Mouse (Mus musculus) liver, embryonic 16.5 days (tissue): ENCODE measurements around the gene Aif1l. TPM values are rescaled to one million over a fixed set of nuclear protein-coding genes. Genes with fewer than 3 reads are reported as not detected.
"Not testable (repeated sequence)": the region's sequence is repeated elsewhere in the genome, so short reads cannot be mapped to it uniquely, and the experiment has no call there.

Experiments used
- ATAC-seq: fragments of 200-750 bp; cut with Nextera tagmentation; 2 replicates; pipeline ENCODE4 v1.8.0; 2017; ENCODE audit warnings: low read depth, mild to moderate bottlenecking, moderate number of reproducible peaks, moderate library complexity
- H3K27ac ChIP-seq: fragments of 300-500 bp; sonication (generic); 2 replicates; pipeline ENCODE4 v1.5.1; 2014; ENCODE audit warnings: mild to moderate bottlenecking, low read length
- H3K27me3 ChIP-seq: fragments of 300-500 bp; sonication (generic); 2 replicates; pipeline ENCODE4 v1.6.1; 2014; ENCODE audit warnings: low read depth, low read length, mixed read lengths; ENCODE audit not compliant: control insufficient read depth, insufficient read depth
- H3K36me3 ChIP-seq: fragments of 300-500 bp; sonication (generic); 2 replicates; pipeline ENCODE4 v1.6.1; 2014; ENCODE audit warnings: mild to moderate bottlenecking; ENCODE audit not compliant: control insufficient read depth, insufficient read depth
- H3K4me1 ChIP-seq: fragments of 300-500 bp; sonication (generic); 2 replicates; pipeline ENCODE4 v1.6.1; 2014; ENCODE audit warnings: low read depth, low read length, mixed read lengths; ENCODE audit not compliant: control insufficient read depth
- H3K4me2 ChIP-seq: fragments of 300-500 bp; sonication (generic); 2 replicates; pipeline ENCODE4 v1.6.1; 2014; ENCODE audit warnings: low read depth, low read length, mixed read lengths
- H3K4me3 ChIP-seq: fragments of 300-500 bp; sonication (generic); 2 replicates; pipeline ENCODE4 v1.5.1; 2014; ENCODE audit warnings: low read depth, mild to moderate bottlenecking, low read length
- H3K9ac ChIP-seq: fragments of 300-500 bp; sonication (generic); 2 replicates; pipeline ENCODE4 v1.6.1; 2014; ENCODE audit warnings: low read depth, low read length
- H3K9me3 ChIP-seq: fragments of 300-500 bp; sonication (generic); replicated peaks from 2 replicates; pipeline ENCODE4 v1.6.1; 2016; ENCODE audit warnings: low read length; ENCODE audit not compliant: control insufficient read depth
- WGBS: fragments of 180-500 bp; shearing (Covaris S2); extraction: QIAGEN DNeasy Blood & Tissue Kit; methylation state at CpG from one replicate; pipeline ENCODE4 v1.1.7; 2014; ENCODE audit not compliant: insufficient replicate concordance; 5-methylcytosine and 5-hydroxymethylcytosine counted together
- polyA plus RNA-seq: library from polyadenylated mRNA; unstranded; fragments of >200 nt; fragmentation: Nextera tagmentation; extraction: Ambion mirVana; gene quantifications from 2 replicates; pipeline ENCODE4 v1.2.1, GENCODE M21; 2015

Aif1l gene
- 1.2 and 1.5 TPM in 2 replicates for polyA plus RNA-seq

DNA sequence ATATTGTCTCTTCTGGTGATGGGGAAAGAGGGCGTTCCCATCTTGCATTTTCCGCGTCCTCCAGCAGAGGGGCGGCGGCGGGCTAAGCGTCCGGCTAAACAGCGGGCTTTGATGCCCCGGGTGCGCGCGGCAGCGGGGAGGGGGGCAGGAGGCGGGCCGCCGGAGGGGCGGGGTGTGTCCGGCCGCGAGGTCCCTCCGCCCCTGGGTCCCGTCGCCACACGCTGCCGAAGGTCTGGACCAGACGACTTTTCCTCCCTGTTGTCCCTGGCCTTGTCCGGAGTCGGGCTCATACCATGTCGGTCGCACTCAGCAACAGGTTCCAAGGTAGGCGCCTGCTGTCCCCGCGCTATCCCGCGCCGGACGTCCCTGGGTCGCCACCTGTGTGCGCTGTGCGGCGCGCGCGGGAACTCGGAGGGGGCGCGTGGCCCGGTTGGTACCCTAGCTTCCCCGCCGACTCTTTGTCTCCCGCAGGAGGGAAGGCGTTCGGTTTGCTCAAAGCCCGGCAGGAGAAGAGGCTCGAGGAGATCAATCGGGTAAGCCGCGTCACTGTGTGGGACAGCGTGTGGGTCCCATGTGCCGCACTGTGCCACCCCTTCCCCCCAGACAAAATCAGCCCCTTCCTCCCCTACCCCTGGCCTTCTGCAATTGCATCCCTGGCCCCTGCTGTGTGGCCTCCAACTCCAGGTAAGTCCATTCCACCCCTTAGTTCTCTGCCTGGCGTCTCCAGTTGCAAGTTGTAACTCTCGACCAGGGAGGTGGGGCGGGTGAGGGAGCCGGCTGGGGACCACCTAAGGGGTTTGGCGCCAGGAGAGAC, at the start of gene Aif1l:
Aif1l (plus strand) TSS at position 82 of the 814 bp plus-strand sequence.
- H3K9ac ChIP-seq = peak within 1 kb of the TSS; percentile 35; the same call in 1 of the 2 replicates
- H3K27me3 ChIP-seq = peaks cover 43% of the 10 kb centered on the region
- H3K27ac ChIP-seq = no peak within 1 kb of the TSS
- WGBS = under 1% methylated on average over 50 of the region's 66 CpGs
- H3K4me3 ChIP-seq = peak within 1 kb of the TSS; percentile 45
- no peaks in the 10 kb centered on the region for H3K36me3 ChIP-seq
- peak within 1 kb of the TSS; percentile 77 for H3K4me2 ChIP-seq
- no peak for ATAC-seq
- no peaks in the 10 kb centered on the region for H3K4me1 ChIP-seq
- no peaks in the 10 kb centered on the region for H3K9me3 ChIP-seq

DNA sequence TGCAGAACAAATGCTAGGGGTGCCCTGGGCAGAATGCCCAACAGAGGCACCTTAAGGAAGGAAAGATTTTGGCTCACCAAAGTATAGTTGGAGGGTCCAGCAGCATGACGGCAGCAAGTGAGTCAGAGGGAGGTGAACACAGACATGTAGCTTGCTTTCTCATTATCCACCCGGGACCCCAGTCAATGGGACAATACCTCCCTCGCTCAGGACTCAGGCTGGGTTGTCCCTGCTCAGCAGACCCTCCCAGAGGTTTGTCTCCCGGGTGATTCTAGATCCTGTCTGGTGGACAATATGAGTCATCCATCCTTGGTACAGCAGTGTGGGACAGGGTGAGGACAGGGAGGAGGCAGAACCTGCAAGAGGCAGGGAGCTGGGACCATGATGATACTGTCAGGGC, 49.0 kb upstream of the Aif1l start:
- 55% methylated on average over 4 of the region's 4 CpGs for WGBS
- no peaks in the 10 kb centered on the region for H3K27me3 ChIP-seq
- H3K27ac ChIP-seq = no peak overlapping the region
- no peak overlapping the region for H3K9ac ChIP-seq
- H3K36me3 ChIP-seq = no peaks in the 10 kb centered on the region
- H3K4me1 ChIP-seq = no peaks in the 10 kb centered on the region
- no peak for ATAC-seq
- no peak overlapping the region for H3K4me3 ChIP-seq
- H3K4me2 ChIP-seq = no peak overlapping the region
- H3K9me3 ChIP-seq = no peaks in the 10 kb centered on the region

DNA sequence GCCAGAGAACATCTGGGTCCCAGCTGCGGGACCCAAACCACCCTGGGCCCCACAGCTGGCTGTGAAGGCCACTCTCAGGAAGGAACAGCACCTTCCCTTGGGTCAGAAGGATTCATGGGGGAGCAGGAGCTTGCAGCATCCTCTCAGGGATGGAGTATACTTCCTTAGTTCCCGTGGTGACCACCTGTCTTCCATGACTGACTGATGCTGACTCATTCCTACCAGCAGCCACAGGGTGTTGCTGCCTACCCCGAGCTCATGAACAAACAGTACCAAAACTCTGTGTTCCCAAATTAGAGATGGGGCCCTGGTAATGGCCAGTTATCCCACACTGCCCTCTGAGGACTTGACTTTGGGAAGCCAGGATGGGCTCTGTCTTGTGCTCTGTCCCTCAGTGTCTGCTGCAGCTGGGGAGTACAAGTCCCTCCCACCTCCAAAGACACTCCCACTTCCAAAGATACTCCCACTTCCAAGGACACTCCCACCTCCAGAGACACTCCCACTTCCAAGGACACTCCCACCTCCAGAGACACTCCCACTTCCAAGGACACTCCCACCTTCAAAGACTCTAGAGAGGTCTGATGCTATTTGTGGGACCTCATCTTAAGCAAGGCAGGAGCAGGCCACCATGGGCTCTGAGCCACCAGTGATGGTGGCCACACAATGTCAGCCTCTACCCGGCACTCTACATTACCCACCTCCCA, 48.1 kb upstream of the Aif1l start:
- Histone ChIP-seq H3K36me3 (no peaks in the 10 kb centered on the region), H3K4me2 (no peak overlapping the region), H3K9ac (no peak overlapping the region), H3K27me3 (no peaks in the 10 kb centered on the region), H3K9me3 (no peaks in the 10 kb centered on the region), H3K4me3 (no peak overlapping the region), H3K27ac (no peak overlapping the region), H3K4me1 (no peaks in the 10 kb centered on the region)
- peak; percentile 41; the same call in 1 of the 2 replicates for ATAC-seq
- WGBS = 36% methylated on average over 4 of the region's 4 CpGs

DNA sequence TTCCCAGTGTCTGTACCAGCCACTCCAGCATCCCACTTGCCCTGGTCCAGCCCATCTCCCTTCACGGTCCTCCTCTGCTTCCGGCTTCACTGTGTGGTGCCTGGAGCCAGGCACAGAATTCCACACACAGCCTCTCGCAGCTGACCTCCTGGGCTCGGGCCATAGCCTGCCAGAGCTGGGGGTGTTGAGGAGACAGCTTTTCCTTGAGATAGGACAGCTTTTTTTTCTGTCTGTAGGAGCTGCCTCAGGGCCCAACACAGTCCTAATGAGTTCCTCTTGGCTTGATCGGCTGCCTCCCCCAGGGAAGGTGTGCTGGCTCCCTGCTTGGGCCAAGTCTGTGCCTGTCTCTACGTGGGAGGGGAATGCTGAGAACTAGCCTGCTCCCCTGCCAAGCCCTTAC, 45.9 kb upstream of the Aif1l start:
- H3K4me1 ChIP-seq = no peaks in the 10 kb centered on the region
- H3K9ac ChIP-seq = no peak overlapping the region
- ATAC-seq = no peak
- H3K4me2 ChIP-seq = no peak overlapping the region
- H3K27ac ChIP-seq = no peak overlapping the region
- no peak overlapping the region for H3K4me3 ChIP-seq
- no peaks in the 10 kb centered on the region for H3K36me3 ChIP-seq
- no peaks in the 10 kb centered on the region for H3K9me3 ChIP-seq
- 38% methylated on average over 6 of the region's 6 CpGs for whole genome bisulfite sequencing
- H3K27me3 ChIP-seq = no peaks in the 10 kb centered on the region

DNA sequence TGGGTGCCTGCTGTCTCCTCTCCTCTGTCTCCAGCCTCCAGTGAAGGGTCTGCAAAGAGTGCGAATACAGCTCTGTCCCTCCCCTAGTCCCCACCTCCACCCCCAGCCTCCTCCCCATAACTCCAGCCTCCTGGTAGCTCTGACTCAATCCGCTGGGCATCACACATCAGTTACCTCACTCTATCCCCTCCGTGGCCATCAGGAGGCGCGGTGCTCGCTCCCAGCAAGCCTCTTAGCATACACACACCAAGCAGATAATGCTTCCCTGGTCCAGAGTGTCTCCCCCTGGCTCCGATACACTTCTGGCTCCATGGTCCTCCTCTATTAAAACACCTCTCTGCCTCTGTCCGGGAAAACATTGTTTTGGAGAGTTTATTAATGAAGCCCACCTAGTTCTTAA, 45.3 kb upstream of the Aif1l start:
- 17% methylated on average over 8 of the region's 8 CpGs for WGBS
- no peaks in the 10 kb centered on the region for H3K4me1 ChIP-seq
- ATAC-seq = no peak
- no peaks in the 10 kb centered on the region for H3K27me3 ChIP-seq
- H3K27ac ChIP-seq = no peak overlapping the region
- no peak overlapping the region for H3K9ac ChIP-seq
- H3K36me3 ChIP-seq = no peaks in the 10 kb centered on the region
- no peak overlapping the region for H3K4me2 ChIP-seq
- H3K4me3 ChIP-seq = no peak overlapping the region
- no peaks in the 10 kb centered on the region for H3K9me3 ChIP-seq

DNA sequence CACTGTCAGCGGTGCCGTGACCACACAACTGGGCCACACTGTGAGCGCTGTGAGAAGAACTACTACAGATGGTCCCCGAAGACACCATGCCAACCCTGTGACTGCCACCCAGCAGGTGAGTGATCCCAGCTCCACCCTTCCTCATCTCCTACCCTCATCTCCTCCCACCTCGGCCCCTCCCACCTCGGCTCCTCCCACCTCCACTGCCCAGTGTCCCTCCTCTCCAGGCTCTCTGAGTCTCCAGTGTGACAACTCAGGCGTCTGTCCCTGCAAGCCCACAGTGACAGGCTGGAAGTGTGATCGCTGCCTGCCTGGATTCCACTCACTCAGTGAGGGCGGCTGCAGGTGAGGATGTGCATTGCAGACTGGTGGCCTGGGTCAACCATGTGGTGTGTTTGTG, 44.3 kb upstream of the Aif1l start:
- no peak overlapping the region for H3K27ac ChIP-seq
- no peak overlapping the region for H3K4me2 ChIP-seq
- WGBS = 43% methylated on average over 9 of the region's 9 CpGs
- H3K36me3 ChIP-seq = no peaks in the 10 kb centered on the region
- ATAC-seq = no peak
- no peaks in the 10 kb centered on the region for H3K4me1 ChIP-seq
- H3K9me3 ChIP-seq = no peaks in the 10 kb centered on the region
- no peak overlapping the region for H3K9ac ChIP-seq
- no peak overlapping the region for H3K4me3 ChIP-seq
- no peaks in the 10 kb centered on the region for H3K27me3 ChIP-seq

DNA sequence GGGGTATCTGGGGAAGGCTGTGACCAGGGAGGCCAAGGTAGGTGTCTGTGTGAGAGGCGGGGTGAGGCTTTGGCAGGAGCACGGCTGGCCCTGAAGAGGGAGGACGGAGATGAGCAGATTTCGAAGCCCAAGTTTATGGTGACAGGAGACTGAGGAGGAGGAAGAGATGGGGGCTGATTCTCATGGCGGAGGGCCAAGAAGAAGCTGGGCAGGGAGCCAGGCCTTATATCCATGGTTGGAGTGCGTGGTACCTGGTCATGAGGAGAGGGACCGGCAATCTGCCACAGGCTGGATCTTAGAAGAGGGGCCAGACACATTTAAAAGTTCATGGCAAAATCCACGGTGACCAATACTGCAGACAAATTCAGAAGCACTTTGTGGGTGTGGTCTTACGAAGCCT, 43.5 kb upstream of the Aif1l start:
- Histone ChIP-seq H3K4me1 (no peaks in the 10 kb centered on the region), H3K4me3 (no peak overlapping the region), H3K36me3 (no peaks in the 10 kb centered on the region), H3K9ac (no peak overlapping the region), H3K27ac (no peak overlapping the region), H3K9me3 (no peaks in the 10 kb centered on the region), H3K27me3 (no peaks in the 10 kb centered on the region), H3K4me2 (no peak overlapping the region)
- WGBS = 58% methylated on average over 9 of the region's 9 CpGs
- no peak for ATAC-seq

DNA sequence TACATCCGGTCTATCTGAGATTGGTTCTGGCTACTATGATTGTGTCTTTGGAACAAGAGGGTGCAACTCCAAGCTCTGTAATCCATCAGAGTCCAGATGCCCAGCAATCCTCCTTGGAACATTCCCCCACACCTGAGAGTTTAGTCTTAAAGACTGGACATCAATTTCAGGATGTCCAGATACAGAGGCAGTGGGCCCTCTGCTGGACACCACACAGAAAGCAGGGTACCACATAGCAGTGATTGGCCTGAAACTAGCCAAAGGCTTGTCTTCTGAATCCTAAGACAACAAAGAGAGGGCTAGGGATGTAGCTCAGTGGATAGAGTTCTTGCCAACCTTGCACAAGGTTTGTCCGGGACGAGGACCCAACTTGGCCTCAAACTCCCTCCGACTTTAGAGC, 37.4 kb upstream of the Aif1l start:
- Histone ChIP-seq H3K27me3 (no peaks in the 10 kb centered on the region), H3K4me2 (no peak overlapping the region), H3K4me3 (no peak overlapping the region), H3K36me3 (no peaks in the 10 kb centered on the region), H3K9me3 (no peaks in the 10 kb centered on the region), H3K9ac (no peak overlapping the region), H3K27ac (no peak overlapping the region), H3K4me1 (no peaks in the 10 kb centered on the region)
- no peak for ATAC-seq
- WGBS = 55% methylated on average over 4 of the region's 4 CpGs

DNA sequence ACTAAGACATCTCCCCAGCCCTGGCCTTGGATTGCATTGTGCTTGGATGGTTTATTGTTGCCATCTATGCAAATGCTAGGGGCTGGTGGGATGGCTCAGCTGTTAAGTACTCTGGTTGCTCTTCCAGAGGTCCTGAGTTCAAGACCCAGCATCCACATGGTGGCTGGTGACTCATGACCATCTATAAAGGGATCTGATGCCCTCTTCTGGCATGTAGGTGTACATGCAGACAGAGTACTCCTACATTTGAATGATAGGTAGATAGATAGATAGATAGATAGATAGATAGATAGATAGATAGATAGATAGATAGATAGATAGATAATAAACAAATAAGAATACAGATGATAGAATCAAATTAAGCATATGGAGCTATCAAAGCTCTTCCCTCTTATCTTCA, 35.7 kb upstream of the Aif1l start:
- not testable (repeated sequence) for H3K9me3 ChIP-seq, H3K9ac ChIP-seq, H3K4me2 ChIP-seq, H3K4me1 ChIP-seq, H3K27me3 ChIP-seq, H3K27ac ChIP-seq, H3K36me3 ChIP-seq, ATAC-seq, H3K4me3 ChIP-seq
